Mouse (Mus musculus): ENCODE measurements around the gene 4930519P11Rik. TPM values are rescaled to one million over a fixed set of nuclear protein-coding genes. Genes with fewer than 3 reads are reported as not detected.

Gene 4930519P11Rik
- polyA plus RNA-seq, 1 experiment from 2014 or later: 0.60 TPM

DNA sequence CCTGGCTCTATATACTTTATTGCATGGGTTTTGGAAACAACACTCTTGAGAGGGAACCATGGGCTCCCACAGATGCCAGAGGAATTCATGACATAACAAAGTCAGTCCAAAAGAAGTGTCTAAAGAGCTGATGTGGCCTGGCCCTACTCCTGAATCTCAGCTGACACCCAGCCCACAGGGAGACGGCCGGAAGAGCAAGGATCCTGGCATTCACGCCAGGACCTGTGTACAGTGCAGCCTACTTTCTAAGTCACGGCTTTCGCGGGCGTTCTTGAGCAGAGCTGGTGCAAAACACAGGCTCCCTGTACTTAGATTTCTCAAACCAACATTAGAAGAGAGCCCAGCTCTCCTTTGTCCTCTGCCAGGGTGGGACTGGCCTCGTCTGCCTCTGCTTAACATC is 32.7 kb downstream of the 4930519P11Rik start:
- no peak for ATAC-seq (ENCODE audit: low FRiP score)
- Histone ChIP-seq H3K9me3 (ENCODE audit: control insufficient read depth, low read length) (no peaks in the 10 kb centered on the region), H3K27me3 (ENCODE audit: control insufficient read depth, insufficient read depth, low read length) (no peaks in the 10 kb centered on the region), H3K36me3 (ENCODE audit: control insufficient read depth, insufficient read depth, low read length) (no peaks in the 10 kb centered on the region), H3K4me3 (ENCODE audit: low read depth, low read length) (no peak overlapping the region), H3K4me1 (ENCODE audit: control insufficient read depth, insufficient read depth, low read length) (peaks cover 18% of the 10 kb centered on the region), H3K27ac (ENCODE audit: low read depth, low read length) (no peak overlapping the region), H3K4me2 (no peak overlapping the region), H3K9ac (ENCODE audit: low read length) (no peak overlapping the region)
- no peak for DNase-seq (ENCODE audit: low spot score, missing footprints)
- WGBS: 87% methylated on average over 8 of the region's 8 CpGs

DNA sequence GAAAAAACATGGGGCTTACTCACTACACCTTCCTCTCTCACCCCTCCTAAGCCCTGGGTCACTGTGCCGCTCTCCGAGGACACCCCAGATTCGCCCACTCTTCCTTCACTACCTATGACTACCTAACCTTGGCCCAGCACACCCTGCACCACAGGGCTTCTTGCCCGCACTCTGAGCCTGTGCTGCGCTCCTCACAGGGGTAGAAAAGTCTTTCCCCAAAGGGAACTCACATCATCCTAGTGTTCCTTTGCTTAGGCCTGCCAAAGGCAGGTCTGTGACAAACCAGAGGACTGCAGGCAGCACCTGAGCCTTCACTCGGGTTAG is 35.5 kb downstream of the 4930519P11Rik start:
- no peak for ATAC-seq (ENCODE audit: low FRiP score)

DNA sequence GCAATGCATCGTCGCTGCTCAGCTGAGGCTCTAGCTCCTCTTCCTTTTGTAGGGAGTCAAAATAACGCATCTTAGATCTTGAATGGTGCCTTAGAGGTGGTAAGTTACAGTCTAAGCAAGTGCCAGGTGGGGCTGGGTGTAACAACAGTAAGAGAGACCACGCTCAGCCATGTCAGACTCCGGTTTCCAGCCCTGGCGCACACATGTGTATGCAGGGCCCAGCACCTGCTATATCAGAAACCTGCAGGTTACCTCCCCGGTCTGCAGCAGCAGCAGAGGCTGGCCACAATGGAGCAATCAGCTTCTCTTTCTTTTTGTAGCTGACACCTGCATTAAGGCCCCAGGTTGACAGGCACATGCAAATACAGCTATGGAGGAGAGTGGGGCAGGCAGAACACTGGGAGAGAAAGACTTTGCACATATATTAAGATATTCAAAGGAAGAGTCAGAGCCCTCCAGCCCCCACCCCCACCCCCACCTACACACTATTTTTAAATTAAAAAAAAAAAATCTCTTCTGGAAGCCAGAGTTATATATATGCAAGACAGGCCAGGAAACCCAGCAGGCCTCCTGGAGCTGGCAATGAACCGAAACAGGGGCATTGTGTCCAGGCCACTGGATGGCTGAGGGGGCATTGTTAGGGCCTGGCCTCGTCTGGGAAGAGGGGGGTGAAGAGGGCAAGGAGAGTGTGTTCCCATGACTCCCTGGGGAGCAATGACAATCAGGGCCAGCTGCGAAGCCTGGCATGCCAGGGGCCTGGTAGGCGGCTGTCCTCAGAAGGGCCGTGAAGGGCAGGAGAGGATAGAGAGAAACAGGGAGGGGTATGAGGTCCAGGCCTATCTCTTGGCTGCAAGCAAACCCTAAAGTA is 36.1 kb downstream of the 4930519P11Rik start:
- peak; percentile 89 for DNase-seq (ENCODE audit: low spot score, missing footprints)
- no peaks in the 10 kb centered on the region for H3K9me3 ChIP-seq (ENCODE audit: control insufficient read depth, low read length)
- H3K27me3 ChIP-seq (ENCODE audit: control insufficient read depth, insufficient read depth, low read length): no peaks in the 10 kb centered on the region
- no peak overlapping the region for H3K4me3 ChIP-seq (ENCODE audit: low read depth, low read length)
- peaks cover 18% of the 10 kb centered on the region for H3K4me1 ChIP-seq (ENCODE audit: control insufficient read depth, insufficient read depth, low read length)
- H3K9ac ChIP-seq (ENCODE audit: low read length): peak overlapping the region; percentile 11
- peak overlapping the region; percentile 64 for H3K27ac ChIP-seq (ENCODE audit: low read depth, low read length)
- peak; percentile 89 for ATAC-seq (ENCODE audit: low FRiP score)
- H3K36me3 ChIP-seq (ENCODE audit: control insufficient read depth, insufficient read depth, low read length): no peaks in the 10 kb centered on the region
- no peak overlapping the region for H3K4me2 ChIP-seq
- WGBS: 30% methylated on average over 12 of the region's 12 CpGs

More for the DNA sequence above, 35.5 kb downstream of the 4930519P11Rik start:
- H3K36me3 ChIP-seq (ENCODE audit: control insufficient read depth, insufficient read depth, low read length): no peaks in the 10 kb centered on the region
- no peak overlapping the region for H3K4me2 ChIP-seq
- peak; percentile 88 for DNase-seq (ENCODE audit: low spot score, missing footprints)
- H3K27ac ChIP-seq (ENCODE audit: low read depth, low read length): peak overlapping the region; percentile 64
- no peaks in the 10 kb centered on the region for H3K9me3 ChIP-seq (ENCODE audit: control insufficient read depth, low read length)
- H3K4me3 ChIP-seq (ENCODE audit: low read depth, low read length): no peak overlapping the region
- H3K4me1 ChIP-seq (ENCODE audit: control insufficient read depth, insufficient read depth, low read length): peaks cover 18% of the 10 kb centered on the region
- H3K9ac ChIP-seq (ENCODE audit: low read length): peak overlapping the region; percentile 9; the same call in 1 of the 2 replicates
- no peaks in the 10 kb centered on the region for H3K27me3 ChIP-seq (ENCODE audit: control insufficient read depth, insufficient read depth, low read length)
- 58% methylated on average over 6 of the region's 6 CpGs for WGBS

GRCm38 (mm10) chr2:154574271-154574670 is 39.0 kb downstream of the 4930519P11Rik start:
- WGBS: 52% methylated on average over 7 of the region's 7 CpGs
- H3K9me3 ChIP-seq (ENCODE audit: control insufficient read depth, low read length): no peaks in the 10 kb centered on the region
- DNase-seq (ENCODE audit: low spot score, missing footprints) (peak; percentile 80), ATAC-seq (ENCODE audit: low FRiP score) (no peak)
- no peak overlapping the region for H3K4me2 ChIP-seq
- H3K27me3 ChIP-seq (ENCODE audit: control insufficient read depth, insufficient read depth, low read length): no peaks in the 10 kb centered on the region
- no peak overlapping the region for H3K9ac ChIP-seq (ENCODE audit: low read length)
- no peak overlapping the region for H3K27ac ChIP-seq (ENCODE audit: low read depth, low read length)
- H3K4me1 ChIP-seq (ENCODE audit: control insufficient read depth, insufficient read depth, low read length): peaks cover 23% of the 10 kb centered on the region
- H3K36me3 ChIP-seq (ENCODE audit: control insufficient read depth, insufficient read depth, low read length): no peaks in the 10 kb centered on the region
- H3K4me3 ChIP-seq (ENCODE audit: low read depth, low read length): no peak overlapping the region

DNA sequence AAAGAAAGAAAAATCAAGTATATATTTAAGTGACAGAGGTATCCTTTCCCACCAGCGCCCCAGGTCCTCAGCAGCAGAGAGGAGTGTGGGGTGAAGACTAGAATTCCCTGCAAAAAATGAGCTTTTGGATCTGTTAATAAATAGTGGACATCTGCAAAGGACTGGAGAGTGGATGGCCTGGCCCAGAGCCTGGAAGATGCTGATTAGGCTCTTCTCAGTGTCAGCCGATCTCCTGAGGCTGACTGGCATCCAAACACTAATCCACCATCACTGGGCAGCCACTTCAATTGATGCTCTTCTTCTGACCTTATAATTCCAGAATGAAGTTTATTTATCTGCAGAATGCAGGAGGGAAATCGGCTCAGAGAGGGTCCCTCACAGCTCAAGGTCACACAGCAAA is 40.2 kb downstream of the 4930519P11Rik start:
- H3K36me3 ChIP-seq (ENCODE audit: control insufficient read depth, insufficient read depth, low read length): no peaks in the 10 kb centered on the region
- H3K4me3 ChIP-seq (ENCODE audit: low read depth, low read length): no peak overlapping the region
- no peaks in the 10 kb centered on the region for H3K27me3 ChIP-seq (ENCODE audit: control insufficient read depth, insufficient read depth, low read length)
- H3K4me2 ChIP-seq: no peak overlapping the region
- DNase-seq (ENCODE audit: low spot score, missing footprints) (no peak), ATAC-seq (ENCODE audit: low FRiP score) (no peak)
- no peak overlapping the region for H3K27ac ChIP-seq (ENCODE audit: low read depth, low read length)
- no peak overlapping the region for H3K9ac ChIP-seq (ENCODE audit: low read length)
- H3K9me3 ChIP-seq (ENCODE audit: control insufficient read depth, low read length): no peaks in the 10 kb centered on the region
- H3K4me1 ChIP-seq (ENCODE audit: control insufficient read depth, insufficient read depth, low read length): peaks cover 30% of the 10 kb centered on the region
- 84% methylated on average over 3 of the region's 3 CpGs for WGBS

DNA sequence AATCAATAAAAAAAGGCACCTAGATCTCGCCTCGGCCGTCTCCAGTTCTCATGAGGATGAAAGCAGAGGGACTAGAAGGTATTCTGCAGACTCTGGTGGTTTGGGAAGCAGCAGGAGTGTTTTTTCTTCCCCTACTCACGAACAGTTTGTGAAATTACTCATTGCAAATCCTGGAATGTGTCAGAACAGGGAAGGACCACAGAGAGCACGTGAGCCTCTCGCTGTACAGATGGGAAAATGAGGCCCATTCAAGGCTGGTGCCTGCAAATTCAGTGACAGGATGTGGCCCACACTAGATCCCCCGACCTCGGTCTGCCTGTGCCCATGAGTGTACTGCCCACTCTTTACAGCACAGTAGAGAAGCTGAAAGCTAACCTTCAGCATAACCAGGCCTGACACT is 41.3 kb downstream of the 4930519P11Rik start:
- no peak overlapping the region for H3K27ac ChIP-seq (ENCODE audit: low read depth, low read length)
- no peaks in the 10 kb centered on the region for H3K27me3 ChIP-seq (ENCODE audit: control insufficient read depth, insufficient read depth, low read length)
- H3K4me3 ChIP-seq (ENCODE audit: low read depth, low read length): no peak overlapping the region
- H3K4me2 ChIP-seq: no peak overlapping the region
- DNase-seq (ENCODE audit: low spot score, missing footprints): no peak
- H3K9ac ChIP-seq (ENCODE audit: low read length): no peak overlapping the region
- no peaks in the 10 kb centered on the region for H3K9me3 ChIP-seq (ENCODE audit: control insufficient read depth, low read length)
- no peaks in the 10 kb centered on the region for H3K36me3 ChIP-seq (ENCODE audit: control insufficient read depth, insufficient read depth, low read length)
- peaks cover 28% of the 10 kb centered on the region for H3K4me1 ChIP-seq (ENCODE audit: control insufficient read depth, insufficient read depth, low read length)
- no peak for ATAC-seq (ENCODE audit: low FRiP score)
- 81% methylated on average over 8 of the region's 8 CpGs for WGBS

- no peak overlapping the region for H3K4me2 ChIP-seq
- no peak overlapping the region for H3K4me3 ChIP-seq (ENCODE audit: low read depth, low read length)
- no peak overlapping the region for H3K27ac ChIP-seq (ENCODE audit: low read depth, low read length)
- WGBS: 81% methylated on average over 4 of the region's 4 CpGs
- no peaks in the 10 kb centered on the region for H3K9me3 ChIP-seq (ENCODE audit: control insufficient read depth, low read length)
- H3K27me3 ChIP-seq (ENCODE audit: control insufficient read depth, insufficient read depth, low read length): no peaks in the 10 kb centered on the region
- peaks cover 27% of the 10 kb centered on the region for H3K4me1 ChIP-seq (ENCODE audit: control insufficient read depth, insufficient read depth, low read length)
- ATAC-seq (ENCODE audit: low FRiP score) (no peak), DNase-seq (ENCODE audit: low spot score, missing footprints) (no peak)
- H3K36me3 ChIP-seq (ENCODE audit: control insufficient read depth, insufficient read depth, low read length): no peaks in the 10 kb centered on the region
- H3K9ac ChIP-seq (ENCODE audit: low read length): no peak overlapping the region
These were observed 42.0 kb downstream of the 4930519P11Rik start for GRCm38 (mm10) chr2:154571266-154571665.

GRCm38 (mm10) chr2:154570666-154571065 is 42.6 kb downstream of the 4930519P11Rik start:
- Histone ChIP-seq H3K4me2 (peak overlapping the region; percentile 59; the same call in 1 of the 2 replicates), H3K4me3 (ENCODE audit: low read depth, low read length) (no peak overlapping the region)

DNA sequence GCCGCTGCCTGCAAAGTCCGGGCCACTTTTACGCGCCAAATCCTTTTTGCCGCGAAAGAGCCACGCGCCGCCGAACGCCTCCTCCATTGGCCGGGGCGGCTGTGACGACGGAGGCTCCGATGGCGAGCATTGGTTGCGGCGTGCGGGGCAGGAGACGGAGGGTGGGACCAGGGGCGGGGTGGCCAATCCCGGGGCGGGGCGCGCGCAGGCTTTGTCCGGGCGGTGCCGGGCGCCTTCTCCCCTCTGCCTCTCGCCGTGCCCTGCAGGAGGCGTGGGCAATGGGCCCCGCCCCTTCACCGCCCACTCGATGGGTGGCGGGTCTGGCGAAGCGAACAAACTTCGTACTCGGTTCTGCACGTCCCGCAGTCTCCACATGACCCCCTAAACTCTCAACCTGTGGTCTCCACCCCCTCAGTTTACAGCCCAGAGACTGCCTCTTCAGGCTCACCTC is 43.4 kb downstream of the 4930519P11Rik start, which contains the start of gene E2f1:
Gene E2f1 (minus strand): TSS at position 57 of the 451 bp plus-strand sequence.
- H3K9ac ChIP-seq (ENCODE audit: low read length): peak within 1 kb of the TSS; percentile 89
- peak within 1 kb of the TSS; percentile 87 for H3K27ac ChIP-seq (ENCODE audit: low read depth, low read length)
- peak within 1 kb of the TSS; percentile 86 for H3K4me3 ChIP-seq (ENCODE audit: low read depth, low read length)
- H3K4me1 ChIP-seq (ENCODE audit: control insufficient read depth, insufficient read depth, low read length): peaks cover 35% of the 10 kb centered on the region
- no peaks in the 10 kb centered on the region for H3K36me3 ChIP-seq (ENCODE audit: control insufficient read depth, insufficient read depth, low read length)
- under 1% methylated on average over 43 of the region's 44 CpGs for WGBS
- H3K4me2 ChIP-seq: peak within 1 kb of the TSS; percentile 75
- H3K9me3 ChIP-seq (ENCODE audit: control insufficient read depth, low read length): no peaks in the 10 kb centered on the region
- H3K27me3 ChIP-seq (ENCODE audit: control insufficient read depth, insufficient read depth, low read length): no peaks in the 10 kb centered on the region
- ATAC-seq (ENCODE audit: low FRiP score): peak; percentile 96
- DNase-seq (ENCODE audit: low spot score, missing footprints): peak; percentile 99

More at GRCm38 (mm10) chr2:154570666-154571065, 42.6 kb downstream of the 4930519P11Rik start:
- Histone ChIP-seq H3K27ac (ENCODE audit: low read depth, low read length) (no peak overlapping the region), H3K36me3 (ENCODE audit: control insufficient read depth, insufficient read depth, low read length) (no peaks in the 10 kb centered on the region), H3K9ac (ENCODE audit: low read length) (no peak overlapping the region; the same call in 1 of the 2 replicates), H3K9me3 (ENCODE audit: control insufficient read depth, low read length) (no peaks in the 10 kb centered on the region), H3K4me1 (ENCODE audit: control insufficient read depth, insufficient read depth, low read length) (peaks cover 32% of the 10 kb centered on the region), H3K27me3 (ENCODE audit: control insufficient read depth, insufficient read depth, low read length) (no peaks in the 10 kb centered on the region)
- 78% methylated on average over 4 of the region's 4 CpGs for WGBS
- ATAC-seq (ENCODE audit: low FRiP score) (no peak), DNase-seq (ENCODE audit: low spot score, missing footprints) (peak; percentile 78)
